Mouse (Mus musculus) embryonic facial prominence, embryonic 12.5 days (tissue): ENCODE measurements around the gene Pgpep1. TPM values are rescaled to one million over a fixed set of nuclear protein-coding genes. Genes with fewer than 3 reads are reported as not detected.

ENCODE experiments used
- ATAC-seq: fragments of 200-750 bp; cut with Nextera tagmentation; 2 replicates; pipeline ENCODE4 v1.8.0; 2017; ENCODE audit not compliant: insufficient number of reproducible peaks, insufficient read depth, low FRiP score, low TSS enrichment
- H3K27ac ChIP-seq: fragments of 300-500 bp; sonication (generic); 2 replicates; pipeline ENCODE4 v1.5.1; 2016; ENCODE audit warnings: mild to moderate bottlenecking
- H3K27me3 ChIP-seq: fragments of 300-500 bp; sonication (generic); 2 replicates; pipeline ENCODE4 v1.6.1; 2016; ENCODE audit warnings: mild to moderate bottlenecking, moderate library complexity
- H3K36me3 ChIP-seq: fragments of 300-500 bp; sonication (generic); 2 replicates; pipeline ENCODE4 v1.6.1; 2016; ENCODE audit warnings: mild to moderate bottlenecking
- H3K4me1 ChIP-seq: fragments of 300-500 bp; sonication (generic); 2 replicates; pipeline ENCODE4 v1.6.1; 2016
- H3K4me2 ChIP-seq: fragments of 300-500 bp; sonication (generic); replicated peaks from 2 replicates; pipeline ENCODE4 v1.6.1; 2016; ENCODE audit warnings: mild to moderate bottlenecking, moderate library complexity
- H3K4me3 ChIP-seq: fragments of 300-500 bp; sonication (generic); 2 replicates; pipeline ENCODE4 v1.5.1; 2016; ENCODE audit warnings: mild to moderate bottlenecking
- H3K9ac ChIP-seq: fragments of 300-500 bp; sonication (generic); 2 replicates; pipeline ENCODE4 v1.6.1; 2016; ENCODE audit warnings: mild to moderate bottlenecking, moderate library complexity
- H3K9me3 ChIP-seq: fragments of 300-500 bp; sonication (generic); 2 replicates; pipeline ENCODE4 v1.6.1; 2016; ENCODE audit warnings: mild to moderate bottlenecking, moderate library complexity
- WGBS: fragments of 180-500 bp; shearing (Covaris S2); methylation state at CpG from one replicate; pipeline ENCODE4 v1.1.7; 2016; 5-methylcytosine and 5-hydroxymethylcytosine counted together
- polyA plus RNA-seq: library from polyadenylated mRNA; unstranded; fragments of >200 nt; fragmentation: Nextera tagmentation; extraction: Ambion mirVana; gene quantifications from 2 replicates; pipeline ENCODE4 v1.2.1, GENCODE M21; 2016

Pgpep1 gene
- polyA plus RNA-seq: 59.5 and 70.4 TPM in 2 replicates

DNA sequence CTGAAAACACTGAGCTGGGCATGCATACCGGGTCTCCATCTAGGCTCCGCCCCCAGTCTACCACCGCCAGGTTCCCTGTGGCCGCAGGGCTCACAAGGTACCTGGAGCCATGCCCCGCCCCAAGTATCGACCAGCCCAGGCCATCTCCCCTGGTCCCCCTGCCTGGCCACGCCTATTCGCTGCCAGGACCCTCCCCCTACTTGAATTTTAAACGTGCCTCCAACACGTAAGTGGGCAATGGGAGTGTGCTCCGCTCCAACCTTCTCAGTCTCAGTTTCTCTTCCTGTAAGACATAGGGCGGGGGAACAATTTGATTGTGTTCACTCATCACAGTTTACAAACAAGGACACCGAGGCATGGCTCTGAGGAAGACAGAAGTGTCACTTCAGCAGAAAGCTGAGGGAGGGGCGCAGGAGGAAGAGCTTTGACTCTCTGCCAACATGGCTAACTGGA lies at the start of gene Pgpep1:
Pgpep1 (minus strand) TSS at position 116 of the 453 bp plus-strand sequence.
- no peaks in the 10 kb centered on the region for H3K9me3 ChIP-seq
- H3K4me2 ChIP-seq: peak within 1 kb of the TSS; percentile 84
- peak; percentile 31 for ATAC-seq
- H3K4me1 ChIP-seq: peaks cover 19% of the 10 kb centered on the region
- H3K9ac ChIP-seq: peak within 1 kb of the TSS; percentile 67
- H3K27me3 ChIP-seq: no peaks in the 10 kb centered on the region
- peaks cover 17% of the 10 kb centered on the region for H3K36me3 ChIP-seq
- peak within 1 kb of the TSS; percentile 77 for H3K4me3 ChIP-seq
- 5% methylated on average over 14 of the region's 14 CpGs for WGBS
- H3K27ac ChIP-seq: peak within 1 kb of the TSS; percentile 72

GRCm38 (mm10) chr8:70709794-70710193 lies 49.6 kb upstream of the Pgpep1 start:
- Histone ChIP-seq H3K4me3 (no peak overlapping the region), H3K9me3 (no peaks in the 10 kb centered on the region), H3K27ac (no peak overlapping the region), H3K27me3 (no peaks in the 10 kb centered on the region), H3K4me2 (no peak overlapping the region), H3K36me3 (no peaks in the 10 kb centered on the region), H3K9ac (no peak overlapping the region), H3K4me1 (no peaks in the 10 kb centered on the region)
- WGBS: 85% methylated on average over 9 of the region's 9 CpGs
- no peak for ATAC-seq

DNA sequence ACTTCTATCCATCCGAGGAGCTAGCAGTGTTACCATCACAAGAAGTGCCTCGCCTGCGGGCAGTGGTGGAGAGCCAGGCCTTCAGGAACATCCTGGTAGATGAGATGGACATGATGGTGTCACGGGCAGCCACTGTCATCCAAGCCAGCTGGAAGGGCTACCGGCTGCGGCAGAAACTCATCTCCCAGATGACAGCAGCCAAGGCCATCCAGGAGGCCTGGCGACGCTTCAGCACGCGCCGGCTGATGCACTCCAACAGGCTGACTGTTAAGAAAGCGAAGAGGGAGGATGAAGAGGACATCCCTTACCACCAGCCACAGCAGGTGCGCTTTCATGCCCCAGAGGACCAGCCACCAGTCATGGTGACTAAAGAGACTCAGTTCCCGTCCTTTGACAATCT lies 48.1 kb upstream of the Pgpep1 start:
- no peak for ATAC-seq
- Histone ChIP-seq H3K4me1 (no peaks in the 10 kb centered on the region), H3K27me3 (no peaks in the 10 kb centered on the region), H3K27ac (no peak overlapping the region), H3K4me3 (no peak overlapping the region), H3K9me3 (no peaks in the 10 kb centered on the region), H3K9ac (no peak overlapping the region), H3K4me2 (no peak overlapping the region), H3K36me3 (peaks cover 3% of the 10 kb centered on the region; the same call in 1 of the 2 replicates)
- WGBS: 90% methylated on average over 14 of the region's 14 CpGs

DNA sequence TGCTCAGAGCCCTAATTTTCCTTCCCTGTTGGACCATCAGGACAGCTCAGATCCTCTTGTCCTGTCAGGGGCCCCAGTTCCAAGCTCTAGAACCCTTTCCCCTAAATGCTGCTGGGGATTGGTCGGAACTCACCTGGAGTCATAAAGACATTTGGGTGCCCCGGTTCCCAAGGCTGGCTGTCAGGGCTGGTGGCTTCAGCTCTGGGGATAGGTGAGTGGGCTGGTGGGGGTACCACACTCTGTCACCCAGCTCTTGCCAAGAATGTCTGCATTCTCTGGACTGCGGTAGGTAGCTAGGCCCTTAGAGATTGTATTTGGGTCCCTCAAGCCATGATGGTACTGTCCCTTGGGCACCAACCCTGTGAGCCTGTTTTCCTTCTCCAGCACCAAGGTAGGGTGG lies 43.1 kb upstream of the Pgpep1 start, which contains the start of gene Iqcn:
Iqcn (plus strand) TSS at position 171 of the 400 bp plus-strand sequence.
- Histone ChIP-seq H3K9me3 (no peaks in the 10 kb centered on the region), H3K4me2 (0 out of 2 replicates have a peak within 1 kb of the TSS, but pooled peaks have one; percentile 68), H3K9ac (no peak within 1 kb of the TSS), H3K27ac (no peak within 1 kb of the TSS), H3K4me3 (no peak within 1 kb of the TSS), H3K4me1 (peaks cover 17% of the 10 kb centered on the region), H3K27me3 (no peaks in the 10 kb centered on the region), H3K36me3 (peaks cover 9% of the 10 kb centered on the region; the same call in 1 of the 2 replicates)
- WGBS: 89% methylated on average over 3 of the region's 3 CpGs
- ATAC-seq: no peak

- no peak for ATAC-seq
- Histone ChIP-seq H3K4me2 (no peak overlapping the region), H3K4me1 (peaks cover 22% of the 10 kb centered on the region), H3K9ac (no peak overlapping the region), H3K9me3 (no peaks in the 10 kb centered on the region), H3K27ac (no peak overlapping the region), H3K36me3 (peaks cover 9% of the 10 kb centered on the region; the same call in 1 of the 2 replicates), H3K27me3 (no peaks in the 10 kb centered on the region), H3K4me3 (no peak overlapping the region)
- 84% methylated on average over 3 of the region's 3 CpGs for WGBS
Measured at GRCm38 (mm10) chr8:70702842-70703182, 42.6 kb upstream of the Pgpep1 start.

DNA sequence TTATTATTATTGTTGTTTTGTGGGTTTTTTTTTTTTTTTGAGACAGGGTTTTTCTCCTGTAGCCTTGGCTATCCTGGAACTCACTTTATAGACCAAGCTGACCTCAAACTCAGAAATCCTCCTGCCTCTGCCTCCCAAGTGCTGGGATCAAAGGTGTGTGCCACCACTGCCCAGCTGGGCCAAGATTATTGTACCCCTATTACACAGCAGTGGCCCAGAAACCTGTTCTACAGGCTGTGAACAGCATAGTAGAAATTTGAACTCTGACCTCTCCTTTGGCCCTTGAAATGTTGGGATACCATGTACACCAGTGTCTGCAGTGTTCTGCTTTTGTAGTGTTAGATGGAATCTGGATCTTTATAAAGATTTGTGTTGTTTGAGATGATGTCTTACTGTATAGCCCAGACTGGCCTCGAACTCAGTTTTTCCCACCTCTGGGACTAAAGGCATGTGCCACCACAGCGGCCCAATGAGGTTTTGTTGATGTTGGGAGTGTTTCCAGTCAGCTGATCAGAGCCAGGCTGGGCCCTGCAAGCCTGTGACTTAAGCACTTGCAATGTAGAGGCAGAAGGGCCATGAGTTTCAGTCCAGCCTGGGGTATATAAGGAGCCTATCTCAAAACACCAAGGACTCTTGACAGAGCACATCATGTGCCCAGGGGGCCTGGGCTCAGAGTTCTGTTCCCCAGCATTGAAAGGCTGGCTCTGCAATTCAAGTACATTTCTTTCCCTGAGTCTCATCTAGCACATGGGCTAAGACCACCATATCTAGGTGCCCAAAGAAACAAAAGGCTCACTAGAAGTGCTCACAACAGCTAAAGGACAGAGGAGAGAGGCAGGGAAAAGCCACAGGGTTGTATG lies 42.0 kb upstream of the Pgpep1 start:
- Histone ChIP-seq H3K27ac (no peak overlapping the region), H3K4me1 (peaks cover 28% of the 10 kb centered on the region), H3K27me3 (no peaks in the 10 kb centered on the region), H3K9ac (no peak overlapping the region), H3K4me3 (no peak overlapping the region), H3K9me3 (no peaks in the 10 kb centered on the region), H3K36me3 (peaks cover 9% of the 10 kb centered on the region; the same call in 1 of the 2 replicates), H3K4me2 (peak overlapping the region; percentile 68; the same call in 1 of the 2 replicates)
- 96% methylated on average over 2 of the region's 2 CpGs for WGBS
- ATAC-seq: no peak

GRCm38 (mm10) chr8:70701048-70701981 lies 41.1 kb upstream of the Pgpep1 start:
- H3K27me3 ChIP-seq: no peaks in the 10 kb centered on the region
- peaks cover 9% of the 10 kb centered on the region; the same call in 1 of the 2 replicates for H3K36me3 ChIP-seq
- H3K27ac ChIP-seq: peak overlapping the region; percentile 98
- peaks cover 36% of the 10 kb centered on the region for H3K4me1 ChIP-seq
- H3K4me2 ChIP-seq: peak overlapping the region; percentile 68
- peak overlapping the region; percentile 86 for H3K4me3 ChIP-seq
- no peak for ATAC-seq
- peak overlapping the region; percentile 99 for H3K9ac ChIP-seq
- WGBS: 55% methylated on average over 10 of the region's 10 CpGs
- no peaks in the 10 kb centered on the region for H3K9me3 ChIP-seq

DNA sequence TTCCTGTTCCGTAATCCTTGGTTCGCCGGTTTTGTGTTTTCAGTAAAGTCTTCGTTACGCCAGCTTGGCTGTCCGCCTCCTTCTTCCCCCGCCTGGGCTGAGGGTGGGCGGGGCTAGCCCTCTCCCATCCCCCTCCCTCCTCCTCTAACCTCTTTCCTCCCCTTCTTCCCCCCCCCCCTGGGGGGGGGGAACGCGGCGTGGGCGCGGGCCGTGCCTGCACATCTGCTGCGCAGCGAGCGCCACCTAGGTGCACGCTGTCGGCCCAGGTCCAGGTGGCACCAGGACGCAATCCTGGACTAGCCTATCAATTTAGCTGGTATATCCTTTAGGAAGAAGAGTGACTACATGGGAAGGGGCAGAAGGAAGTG lies 40.4 kb upstream of the Pgpep1 start:
- WGBS: under 1% methylated on average over 20 of the region's 20 CpGs
- no peak for ATAC-seq
- peak overlapping the region; percentile 98 for H3K27ac ChIP-seq
- no peaks in the 10 kb centered on the region for H3K9me3 ChIP-seq
- peaks cover 9% of the 10 kb centered on the region; the same call in 1 of the 2 replicates for H3K36me3 ChIP-seq
- peak overlapping the region; percentile 99 for H3K9ac ChIP-seq
- H3K4me3 ChIP-seq: peak overlapping the region; percentile 86
- H3K4me2 ChIP-seq: peak overlapping the region; percentile 68
- H3K27me3 ChIP-seq: no peaks in the 10 kb centered on the region
- H3K4me1 ChIP-seq: peaks cover 43% of the 10 kb centered on the region

DNA sequence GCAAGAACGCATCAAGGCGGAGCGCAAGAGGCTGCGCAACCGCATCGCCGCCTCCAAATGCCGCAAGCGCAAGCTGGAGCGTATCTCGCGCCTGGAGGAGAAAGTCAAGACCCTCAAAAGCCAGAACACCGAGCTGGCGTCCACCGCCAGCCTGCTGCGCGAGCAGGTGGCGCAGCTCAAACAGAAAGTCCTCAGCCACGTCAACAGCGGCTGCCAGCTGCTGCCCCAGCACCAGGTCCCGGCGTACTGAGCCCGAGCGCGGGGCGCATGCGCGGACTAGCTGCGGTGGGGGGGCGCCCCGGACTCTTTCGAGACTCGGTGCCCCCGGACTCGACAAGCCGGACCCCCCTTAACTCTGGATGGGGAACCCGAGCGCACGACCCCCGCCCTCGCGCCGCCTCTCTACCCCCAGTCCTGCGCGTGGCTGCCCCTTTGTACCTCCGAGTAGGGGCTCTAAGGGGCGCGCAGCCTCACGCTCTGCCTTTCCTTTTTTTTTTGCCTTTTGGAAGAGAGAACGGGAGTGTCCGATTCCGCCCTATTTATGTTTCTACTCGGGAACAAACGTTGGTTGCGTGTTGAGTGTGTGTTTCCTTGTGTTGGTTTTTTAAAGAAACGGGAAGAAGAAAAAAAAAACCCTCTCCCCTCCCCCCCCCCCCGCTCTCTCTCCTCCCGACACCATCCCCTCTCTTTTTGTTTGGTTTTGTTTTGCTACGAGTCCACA lies 39.8 kb upstream of the Pgpep1 start:
- whole genome bisulfite sequencing: under 1% methylated on average over 59 of the region's 59 CpGs
- ATAC-seq: no peak

GRCm38 (mm10) chr8:70699116-70699833 lies 39.1 kb upstream of the Pgpep1 start:
- Histone ChIP-seq H3K9ac (peak overlapping the region; percentile 99), H3K27me3 (no peaks in the 10 kb centered on the region), H3K4me1 (peaks cover 47% of the 10 kb centered on the region), H3K9me3 (no peaks in the 10 kb centered on the region), H3K4me2 (peak overlapping the region; percentile 68), H3K4me3 (peak overlapping the region; percentile 86), H3K27ac (peak overlapping the region; percentile 98), H3K36me3 (peaks cover 9% of the 10 kb centered on the region; the same call in 1 of the 2 replicates)
- WGBS: under 1% methylated on average over 81 of the region's 89 CpGs
- peak; percentile 9 for ATAC-seq

More for the DNA sequence above, 39.8 kb upstream of the Pgpep1 start:
- peaks cover 9% of the 10 kb centered on the region; the same call in 1 of the 2 replicates for H3K36me3 ChIP-seq
- peak overlapping the region; percentile 68 for H3K4me2 ChIP-seq
- no peaks in the 10 kb centered on the region for H3K9me3 ChIP-seq
- H3K27me3 ChIP-seq: no peaks in the 10 kb centered on the region
- peak overlapping the region; percentile 86 for H3K4me3 ChIP-seq
- peak overlapping the region; percentile 99 for H3K9ac ChIP-seq
- peaks cover 47% of the 10 kb centered on the region for H3K4me1 ChIP-seq
- H3K27ac ChIP-seq: peak overlapping the region; percentile 98
